Mouse (Mus musculus): ENCODE data around the gene Crct1. TPM values are rescaled to one million over a fixed set of nuclear protein-coding genes. Genes with fewer than 3 reads are reported as not detected.

Gene Crct1
- polyA plus RNA-seq, 1 experiment from 2014 or later: not detected

- ATAC-seq: no peak
- Histone ChIP-seq H3K9me3 (ENCODE audit: low read length) (no peaks in the 10 kb centered on the region), H3K36me3 (replicated peaks; ENCODE audit: insufficient read depth, low read length) (no peaks in the 10 kb centered on the region), H3K27ac (ENCODE audit: low read depth) (no peak within 1 kb of the TSS), H3K4me2 (ENCODE audit: low read depth, low read length) (no peak within 1 kb of the TSS), H3K4me3 (ENCODE audit: low read depth, low read length) (no peak within 1 kb of the TSS), H3K4me1 (ENCODE audit: insufficient read depth) (no peaks in the 10 kb centered on the region), H3K9ac (replicated peaks) (no peak within 1 kb of the TSS), H3K27me3 (ENCODE audit: insufficient read depth, low read length) (no peaks in the 10 kb centered on the region)
- no peak for TF ChIP-seq CTCF (IDR thresholded peaks at IDR 0.05; ENCODE audit: low read depth)
- no peak for TF ChIP-seq EP300 (IDR thresholded peaks at IDR 0.05; ENCODE audit: low read depth)
- no peak for DNase-seq
These were observed 23.6 kb downstream of the Crct1 start, which contains the start of gene Lce3f for GRCm38 (mm10) chr3:92991926-92992325. TSS of gene Lce3f (plus strand) at chr3:92992226.

GRCm38 (mm10) chr3:92978484-92978883 lies 37.0 kb downstream of the Crct1 start:
- Histone ChIP-seq H3K4me3 (ENCODE audit: low read depth, low read length) (no peak overlapping the region), H3K4me2 (ENCODE audit: low read depth, low read length) (no peak overlapping the region), H3K9ac (replicated peaks) (no peak overlapping the region), H3K36me3 (replicated peaks; ENCODE audit: insufficient read depth, low read length) (no peaks in the 10 kb centered on the region), H3K4me1 (ENCODE audit: insufficient read depth) (no peaks in the 10 kb centered on the region), H3K27ac (ENCODE audit: low read depth) (no peak overlapping the region), H3K9me3 (ENCODE audit: low read length) (no peaks in the 10 kb centered on the region), H3K27me3 (ENCODE audit: insufficient read depth, low read length) (no peaks in the 10 kb centered on the region)
- no peak for DNase-seq
- TF ChIP-seq CTCF (IDR thresholded peaks at IDR 0.05; ENCODE audit: low read depth): no peak
- TF ChIP-seq EP300 (IDR thresholded peaks at IDR 0.05; ENCODE audit: low read depth): no peak
- 69% methylated on average over 2 of the region's 2 CpGs for WGBS (ENCODE audit: insufficient replicate concordance)
- no peak for ATAC-seq

- WGBS (ENCODE audit: insufficient replicate concordance): 79% methylated on average over 2 of the region's 2 CpGs
- ATAC-seq: no peak
These were observed 48.7 kb downstream of the Crct1 start, which contains the start of gene Lce3e for GRCm38 (mm10) chr3:92966761-92967160. TSS of gene Lce3e (plus strand) at chr3:92967061.

More at GRCm38 (mm10) chr3:92966761-92967160, 48.7 kb downstream of the Crct1 start, which contains the start of gene Lce3e:
- H3K4me1 ChIP-seq (ENCODE audit: insufficient read depth): no peaks in the 10 kb centered on the region
- H3K36me3 ChIP-seq (replicated peaks; ENCODE audit: insufficient read depth, low read length): no peaks in the 10 kb centered on the region
- TF ChIP-seq EP300 (IDR thresholded peaks at IDR 0.05; ENCODE audit: low read depth) (no peak), CTCF (IDR thresholded peaks at IDR 0.05; ENCODE audit: low read depth) (no peak)
- no peak within 1 kb of the TSS for H3K4me3 ChIP-seq (ENCODE audit: low read depth, low read length)
- no peaks in the 10 kb centered on the region for H3K27me3 ChIP-seq (ENCODE audit: insufficient read depth, low read length)
- H3K9ac ChIP-seq (replicated peaks): no peak within 1 kb of the TSS
- no peaks in the 10 kb centered on the region for H3K9me3 ChIP-seq (ENCODE audit: low read length)
- no peak within 1 kb of the TSS for H3K27ac ChIP-seq (ENCODE audit: low read depth)
- no peak for DNase-seq
- no peak within 1 kb of the TSS for H3K4me2 ChIP-seq (ENCODE audit: low read depth, low read length)

Other genes starting within 250 kb of the Crct1 start
- gene Lce1i, start 236.8 kb downstream of the Crct1 start, polyA plus RNA-seq (2015; fragmentation: Nextera tagmentation; extraction: Ambion mirVana): not detected in 2 replicates
- gene Lce1j, start 225.2 kb downstream of the Crct1 start, polyA plus RNA-seq (2015; fragmentation: Nextera tagmentation; extraction: Ambion mirVana): not detected in 2 replicates
- gene Lce1k, start 207.8 kb downstream of the Crct1 start, polyA plus RNA-seq (2015; fragmentation: Nextera tagmentation; extraction: Ambion mirVana): not detected in 2 replicates
- gene Kprp, start 188.4 kb downstream of the Crct1 start, polyA plus RNA-seq (2015; fragmentation: Nextera tagmentation; extraction: Ambion mirVana): not detected in 2 replicates
- gene Lce1l, start 164.4 kb downstream of the Crct1 start, polyA plus RNA-seq (2015; fragmentation: Nextera tagmentation; extraction: Ambion mirVana): not detected in 2 replicates
- gene 2310050C09Rik, start 145.5 kb downstream of the Crct1 start, polyA plus RNA-seq (2015; fragmentation: Nextera tagmentation; extraction: Ambion mirVana): not detected in 2 replicates
- not detected in 2 replicates for gene Lce3a, start 89.5 kb downstream of the Crct1 start, polyA plus RNA-seq (2015; fragmentation: Nextera tagmentation; extraction: Ambion mirVana)
- gene Lce3b, start 82.7 kb downstream of the Crct1 start, polyA plus RNA-seq (2015; fragmentation: Nextera tagmentation; extraction: Ambion mirVana): not detected in 2 replicates
- gene Lce3c, start 71.2 kb downstream of the Crct1 start, polyA plus RNA-seq (2015; fragmentation: Nextera tagmentation; extraction: Ambion mirVana): not detected in 2 replicates
- not detected in 2 replicates for gene Lce3d, start 58.3 kb downstream of the Crct1 start, polyA plus RNA-seq (2015; fragmentation: Nextera tagmentation; extraction: Ambion mirVana)
- not detected in 2 replicates for gene Lce3e, start 48.6 kb downstream of the Crct1 start, polyA plus RNA-seq (2015; fragmentation: Nextera tagmentation; extraction: Ambion mirVana)
- not detected in 2 replicates for gene Lce3f, start 23.5 kb downstream of the Crct1 start, polyA plus RNA-seq (2015; fragmentation: Nextera tagmentation; extraction: Ambion mirVana)
- gene Lce1m, start 3.4 kb upstream of the Crct1 start, polyA plus RNA-seq (2015; fragmentation: Nextera tagmentation; extraction: Ambion mirVana): not detected in 2 replicates
- gene Gm4858, start 53.1 kb upstream of the Crct1 start, polyA plus RNA-seq (2015; fragmentation: Nextera tagmentation; extraction: Ambion mirVana): not detected in 2 replicates
- gene Crnn, start 129.1 kb upstream of the Crct1 start, polyA plus RNA-seq (2015; fragmentation: Nextera tagmentation; extraction: Ambion mirVana): not detected in 2 replicates
- gene Flg2, start 181.6 kb upstream of the Crct1 start, polyA plus RNA-seq (2015; fragmentation: Nextera tagmentation; extraction: Ambion mirVana): not detected in 2 replicates